Mouse (Mus musculus): ENCODE data around the gene Grb2.

Gene Grb2

GRCm38 (mm10) chr11:115689137-115689915, 19.1 kb downstream of the Grb2 start:
- DNase-seq (ENCODE audit: low read depth, low spot score), result peak; percentile 62

- no peak for DNase-seq (ENCODE audit: low read depth, low spot score)
Measured at GRCm38 (mm10) chr11:115686369-115686768, 22.0 kb downstream of the Grb2 start.

- DNase-seq (ENCODE audit: low read depth, low spot score), result no peak
Measured at GRCm38 (mm10) chr11:115685954-115686353, 22.4 kb downstream of the Grb2 start.

GRCm38 (mm10) chr11:115684877-115685276, 23.5 kb downstream of the Grb2 start:
- no peak for DNase-seq (ENCODE audit: low read depth, low spot score)

- DNase-seq (ENCODE audit: low read depth, low spot score), result no peak
Measured at GRCm38 (mm10) chr11:115683326-115683725, 25.1 kb downstream of the Grb2 start.

- DNase-seq (ENCODE audit: low read depth, low spot score), result no peak
Measured at GRCm38 (mm10) chr11:115682411-115682810, 26.0 kb downstream of the Grb2 start.

- no peak for DNase-seq (ENCODE audit: low read depth, low spot score)
Measured at GRCm38 (mm10) chr11:115679554-115680238, 28.7 kb downstream of the Grb2 start.

- no peak for DNase-seq (ENCODE audit: low read depth, low spot score)
Measured at GRCm38 (mm10) chr11:115678861-115679260, 29.5 kb downstream of the Grb2 start.

GRCm38 (mm10) chr11:115677511-115677910, 30.9 kb downstream of the Grb2 start:
- no peak for DNase-seq (ENCODE audit: low read depth, low spot score)

- no peak for DNase-seq (ENCODE audit: low read depth, low spot score)
Measured at GRCm38 (mm10) chr11:115676738-115677137, 31.7 kb downstream of the Grb2 start.

- DNase-seq (ENCODE audit: low read depth, low spot score), result no peak
Measured at GRCm38 (mm10) chr11:115674235-115674865, 34.0 kb downstream of the Grb2 start.

GRCm38 (mm10) chr11:115673471-115674234, 34.7 kb downstream of the Grb2 start:
- DNase-seq (ENCODE audit: low read depth, low spot score), result no peak

- no peak for DNase-seq (ENCODE audit: low read depth, low spot score)
Measured at GRCm38 (mm10) chr11:115672226-115672987, 36.0 kb downstream of the Grb2 start.

- no peak for DNase-seq (ENCODE audit: low read depth, low spot score)
Measured at GRCm38 (mm10) chr11:115670451-115671050, 37.8 kb downstream of the Grb2 start.

GRCm38 (mm10) chr11:115663676-115664335, 44.6 kb downstream of the Grb2 start:
- DNase-seq (ENCODE audit: low read depth, low spot score), result no peak

GRCm38 (mm10) chr11:115660376-115660775, 48.0 kb downstream of the Grb2 start:
- DNase-seq (ENCODE audit: low read depth, low spot score), result no peak

GRCm38 (mm10) chr11:115658521-115658920, 49.9 kb downstream of the Grb2 start:
- no peak for DNase-seq (ENCODE audit: low read depth, low spot score)

GRCm38 (mm10) chr11:115654128-115654527, 54.3 kb downstream of the Grb2 start:
- no peak for DNase-seq (ENCODE audit: low read depth, low spot score)

- no peak for DNase-seq (ENCODE audit: low read depth, low spot score)
Measured at GRCm38 (mm10) chr11:115653194-115653593, 55.2 kb downstream of the Grb2 start.

GRCm38 (mm10) chr11:115651680-115652079, 56.7 kb downstream of the Grb2 start:
- no peak for DNase-seq (ENCODE audit: low read depth, low spot score)
